Comparison of ENCODE assay signal across 16 mouse cellular contexts in the genomic region with DNA sequence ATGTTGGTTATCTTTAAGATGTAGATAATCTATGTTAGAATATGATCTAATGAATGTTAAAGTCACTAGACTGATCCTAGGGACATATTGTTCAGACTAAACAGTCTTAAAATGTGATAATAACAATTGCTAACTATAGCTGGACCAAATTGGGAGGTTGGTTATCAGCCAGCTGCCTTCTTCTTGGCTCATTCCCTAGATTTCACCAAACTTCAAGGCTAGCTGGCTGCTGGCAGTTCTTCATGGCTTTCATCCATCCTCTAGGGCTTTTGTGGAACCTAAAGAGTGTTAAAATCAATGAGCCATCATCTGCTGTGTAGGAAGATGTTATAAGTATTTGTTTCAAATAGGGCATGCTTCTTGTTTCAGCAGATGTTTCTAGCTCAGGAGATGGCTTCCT.
DNase-seq lines count a peak whose midpoint lies in the region; ATAC-seq and TF ChIP-seq lines count a peak whose summit lies in the region.
"Had no signal": no experiment of that assay in that cellular context is flagged by ENCODE, and none has a peak within 500 bp of the region (broad histone marks: within the 10 kb centered on the region; RNA-seq: fewer than 3 reads in every experiment).

No protein-coding gene starts in this region.

- intact Hi-C loops in left cerebral cortex, postnatal 36 days (cut with DNase I), result no loop called here

- DNase-seq in frontal cortex, postnatal 14 days (ENCODE audit: low spot score in 2 of 2), result no peak
- DNase-seq in brain, adult 2 months (ENCODE audit: low read depth, low spot score), result peak; percentile 85
- peak; percentile 37 to 56 for DNase-seq in layer of hippocampus, adult 2 months (ENCODE audit: low spot score in 2 of 2)
- DNase-seq in left cerebral cortex, postnatal 36 days (ENCODE audit: low spot score in 2 of 2), result peak; percentile 15 to 16
- no peak for DNase-seq in yolk sac, embryonic 10.5 days (ENCODE audit: low spot score)
- DNase-seq in heart, adult 18-20 months, result no peak
- DNase-seq: gastrocnemius, postnatal 10 days; kidney, postnatal 10 days; thymus, adult 18-20 months had no signal

- peak overlapping the region; percentile 61 for H3K27ac ChIP-seq in layer of hippocampus, adult 2 months
- H3K27ac ChIP-seq: liver, embryonic 15.5 days; midbrain, embryonic 12.5 days had no signal

- TF ChIP-seq CTCF in layer of hippocampus, adult 2 months (conservative IDR thresholded peaks at IDR 0.05), result no peak

- H3K4me3 ChIP-seq in layer of hippocampus, adult 2 months, result no peak overlapping the region
- H3K4me3 ChIP-seq: heart, embryonic 12.5 days; liver, embryonic 15.5 days; midbrain, embryonic 12.5 days had no signal

- 0 out of 2 replicates have a peak, but pooled peaks have one; percentile 8 for ATAC-seq in frontal cortex, adult (ENCODE audit: low TSS enrichment)
- no peak for ATAC-seq in erythroid progenitor cell, adult 5-6 weeks (replicated peaks; ENCODE audit: low FRiP score, poor library complexity, severe bottlenecking)
- ATAC-seq: CD4-positive, CD25-positive, alpha-beta regulatory T cell, adult 4 months; intestine, embryonic 16.5 days had no signal

Comparison
In these comparisons a context has a peak if more than half of its experiments do, and no peak if none do; other contexts are left out.
1. DNase-seq: peak in brain, adult 2 months (single experiment), layer of hippocampus, adult 2 months (2 of 2) and left cerebral cortex, postnatal 36 days (2 of 2); none in frontal cortex, postnatal 14 days (0 of 2), yolk sac, embryonic 10.5 days (single experiment) and heart, adult 18-20 months (0 of 2).